Mouse (Mus musculus) C2C12 (cell line): ENCODE measurements around the gene Acot4. TPM values are rescaled to one million over a fixed set of nuclear protein-coding genes. Genes with fewer than 3 reads are reported as not detected.
"Not testable (repeated sequence)": the region's sequence is repeated elsewhere in the genome, so short reads cannot be mapped to it uniquely, and the experiment has no call there.

Experiments
- H3K27me3 ChIP-seq: one replicate; pipeline ENCODE4 v1.6.1; 2011; ENCODE audit not compliant: control insufficient read depth, insufficient read depth, insufficient read length
- H3K36me3 ChIP-seq: one replicate; pipeline ENCODE4 v1.6.1; 2011; ENCODE audit not compliant: control insufficient read depth, insufficient read depth
- H3K4me3 ChIP-seq: one replicate; pipeline ENCODE4 v1.5.1; 2011; ENCODE audit warnings: mild to moderate bottlenecking, control low read depth; ENCODE audit not compliant: poor library complexity, insufficient read depth, severe bottlenecking
- H3K79me2 ChIP-seq: one replicate; pipeline ENCODE4 v1.6.1; 2011; ENCODE audit not compliant: control insufficient read depth, insufficient read depth
- H3K79me3 ChIP-seq: one replicate; pipeline ENCODE4 v1.6.1; 2011; ENCODE audit warnings: low read depth, control low read depth
- H3ac ChIP-seq: one replicate; pipeline ENCODE3; 2011; ENCODE audit warnings: low read depth; ENCODE audit not compliant: control insufficient read depth, insufficient read length
- CEBPB ChIP-seq: IDR thresholded peaks from one replicate; pipeline ENCODE4 v1.6.1; 2011; ENCODE audit warnings: low read depth, mild to moderate bottlenecking, control low read depth, moderate library complexity
- CTCF ChIP-seq: IDR thresholded peaks from one replicate; pipeline ENCODE4 v1.5.1; 2011; ENCODE audit not compliant: control insufficient read depth, insufficient read depth, insufficient read length
- FOSL1 ChIP-seq: IDR thresholded peaks from one replicate; pipeline ENCODE4 v1.8.0; 2011; ENCODE audit warnings: mild to moderate bottlenecking, low read length; ENCODE audit not compliant: poor library complexity, insufficient read depth, severe bottlenecking
- MAX ChIP-seq: IDR thresholded peaks from one replicate; pipeline ENCODE4 v1.6.1; 2011; ENCODE audit warnings: mild to moderate bottlenecking, control low read depth
- MYOD1 ChIP-seq: IDR thresholded peaks from one replicate; pipeline ENCODE4 v1.6.1; 2011; ENCODE audit warnings: low read depth; ENCODE audit not compliant: control insufficient read depth, insufficient read length
- MYOG ChIP-seq: IDR thresholded peaks from one replicate; pipeline ENCODE4 v1.6.1; 2011; ENCODE audit not compliant: control insufficient read depth, insufficient read length; ENCODE audit errors: extremely low read depth
- USF1 ChIP-seq: IDR thresholded peaks from one replicate; pipeline ENCODE4 v1.6.1; 2011; ENCODE audit warnings: low read depth, mild to moderate bottlenecking, control low read depth, moderate library complexity
- polyA plus RNA-seq: library from polyadenylated mRNA; unstranded; fragments of >200 nt; fragmentation: generic; extraction: Trizol; gene quantifications from one replicate; pipeline ENCODE4 v1.2.1, GENCODE M21; 2012; ENCODE audit warnings: missing spikeins

Gene Acot4
- polyA plus RNA-seq, 1 experiment: under 0.01 TPM

DNA sequence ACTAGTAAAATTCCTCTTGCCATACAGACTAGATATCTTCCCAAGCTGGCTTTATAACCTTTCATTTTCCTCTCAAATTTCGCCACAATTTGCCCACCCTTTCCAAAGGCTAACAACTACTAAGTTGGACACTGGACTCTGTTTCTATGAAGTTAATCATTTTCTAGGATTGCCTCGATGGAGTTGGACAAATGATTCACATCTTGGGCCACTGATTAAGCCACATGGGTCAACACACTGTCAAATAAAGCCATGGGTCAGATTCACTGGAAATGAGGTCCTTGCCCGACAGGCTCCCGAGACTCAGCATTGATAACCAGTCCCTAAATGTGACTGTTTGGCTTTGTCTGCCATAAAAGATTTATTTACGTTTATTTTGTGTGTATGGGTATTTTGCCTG, 4.1 kb downstream of the Acot4 start:
- no peaks in the 10 kb centered on the region for H3K36me3 ChIP-seq
- H3K4me3 ChIP-seq: no peak overlapping the region
- no peaks in the 10 kb centered on the region for H3K79me3 ChIP-seq
- H3ac ChIP-seq: no peak overlapping the region
- TF ChIP-seq MAX (no peak), MYOD1 (no peak)
- H3K27me3 ChIP-seq: no peaks in the 10 kb centered on the region
- H3K79me2 ChIP-seq: no peaks in the 10 kb centered on the region

DNA sequence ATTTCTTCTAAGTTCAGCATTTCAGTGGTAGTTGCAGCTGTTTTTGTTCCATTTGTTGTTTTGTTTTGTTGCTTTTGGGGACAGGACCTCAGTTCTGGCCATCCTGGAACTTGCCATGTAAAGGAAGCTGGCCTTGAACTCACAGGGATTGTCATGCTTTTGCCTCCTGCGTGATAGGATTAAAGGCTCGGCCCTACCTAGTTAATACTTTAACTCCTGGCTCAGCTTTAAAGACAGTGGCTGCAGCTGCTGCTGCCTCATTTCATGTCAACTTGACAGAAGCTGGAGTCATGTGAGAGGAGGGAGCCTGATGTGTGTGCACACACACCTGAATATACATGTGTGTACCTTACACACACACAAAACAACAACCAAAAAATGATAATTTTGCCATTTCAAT, 5.9 kb downstream of the Acot4 start:
- Histone ChIP-seq H3ac (no peak overlapping the region), H3K27me3 (no peaks in the 10 kb centered on the region), H3K79me3 (no peaks in the 10 kb centered on the region), H3K4me3 (no peak overlapping the region), H3K79me2 (no peaks in the 10 kb centered on the region), H3K36me3 (no peaks in the 10 kb centered on the region)
- no peak for TF ChIP-seq FOSL1
- no peak for TF ChIP-seq MYOD1
- TF ChIP-seq CEBPB: no peak
- no peak for TF ChIP-seq MYOG
- no peak for TF ChIP-seq MAX
- no peak for TF ChIP-seq USF1
- TF ChIP-seq CTCF: no peak

DNA sequence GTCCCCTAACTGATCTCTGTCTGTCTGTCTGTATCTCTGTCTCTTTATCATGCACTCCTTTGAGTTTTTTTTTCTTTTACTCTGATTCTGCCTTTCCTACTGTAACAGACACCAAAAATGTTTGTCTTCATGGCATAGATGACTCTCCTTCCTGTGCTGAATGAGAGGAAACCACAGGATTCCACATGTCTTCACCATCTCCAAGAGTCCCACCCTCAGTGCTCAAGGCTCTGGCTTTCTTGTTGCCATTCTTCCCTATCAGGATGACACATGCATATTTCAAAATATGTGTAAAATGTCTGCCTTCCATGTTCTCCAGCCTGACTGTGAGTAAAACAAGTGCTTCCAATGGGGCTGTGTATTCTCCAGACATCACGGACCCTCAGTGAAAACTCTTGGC, 8.7 kb downstream of the Acot4 start:
- no peak overlapping the region for H3K4me3 ChIP-seq
- no peaks in the 10 kb centered on the region for H3K79me3 ChIP-seq

DNA sequence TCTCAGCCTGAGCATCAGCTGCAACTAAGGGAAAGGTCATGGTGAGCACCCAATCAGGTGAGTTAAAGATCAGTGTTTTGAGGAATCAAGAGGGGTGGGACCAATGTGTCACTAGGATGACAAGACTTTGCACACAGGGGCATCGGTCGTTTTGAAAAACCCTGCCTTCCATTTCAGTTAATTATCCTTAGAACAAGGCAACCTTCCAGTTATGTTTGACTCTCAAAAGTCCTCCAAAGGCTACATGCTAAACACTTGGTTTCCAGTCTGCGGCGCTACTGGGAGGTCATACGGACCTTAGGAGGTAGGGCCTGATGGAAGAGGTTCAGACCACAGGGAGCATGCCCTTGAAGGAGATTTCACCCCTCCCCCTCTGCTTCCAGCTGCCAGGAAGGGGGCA, 12.6 kb downstream of the Acot4 start:
- not testable (repeated sequence) for H3K4me3 ChIP-seq, H3K79me3 ChIP-seq, H3K79me2 ChIP-seq, H3ac ChIP-seq, H3K27me3 ChIP-seq, H3K36me3 ChIP-seq

More for the DNA sequence above, 8.7 kb downstream of the Acot4 start:
- Histone ChIP-seq H3ac (no peak overlapping the region), H3K27me3 (no peaks in the 10 kb centered on the region), H3K79me2 (no peaks in the 10 kb centered on the region), H3K36me3 (no peaks in the 10 kb centered on the region)
- no peak for TF ChIP-seq MYOG
- no peak for TF ChIP-seq FOSL1
- no peak for TF ChIP-seq MAX
- TF ChIP-seq CTCF: no peak
- no peak for TF ChIP-seq MYOD1
- TF ChIP-seq USF1: no peak
- no peak for TF ChIP-seq CEBPB

DNA sequence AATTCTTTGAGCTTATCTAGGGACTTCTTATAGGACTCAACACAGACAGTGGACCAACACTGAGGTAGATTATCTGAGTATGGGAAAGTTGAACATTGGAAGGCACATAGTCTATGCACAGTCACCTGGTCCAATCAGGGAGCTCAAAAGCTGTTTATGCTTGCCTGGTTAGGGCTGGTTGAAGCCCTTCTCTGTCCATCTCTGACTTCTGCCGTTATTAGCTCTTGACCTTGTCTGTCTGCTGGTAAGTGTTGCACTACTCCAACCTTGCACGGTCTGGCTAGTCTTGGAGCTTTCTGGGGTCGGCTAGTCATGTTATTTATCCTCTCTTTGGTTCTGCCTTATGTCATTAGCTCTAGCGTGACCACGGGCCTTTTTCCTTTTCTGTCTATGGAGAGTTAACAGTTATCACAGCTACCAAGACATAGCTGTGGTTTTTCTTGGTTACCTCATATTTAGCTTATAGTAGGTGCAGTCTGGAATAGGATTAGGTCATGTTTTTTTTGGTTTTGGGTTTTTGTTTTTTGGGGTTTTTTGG, 13.8 kb downstream of the Acot4 start, which contains the start of gene Acot3:
Acot3 (plus strand) TSS at position 208 of the 538 bp plus-strand sequence.
- H3K79me2 ChIP-seq: no peaks in the 10 kb centered on the region
- no peaks in the 10 kb centered on the region for H3K27me3 ChIP-seq
- H3ac ChIP-seq: no peak within 1 kb of the TSS
- no peaks in the 10 kb centered on the region for H3K79me3 ChIP-seq
- H3K4me3 ChIP-seq: no peak within 1 kb of the TSS
- TF ChIP-seq USF1 (no peak), MYOD1 (no peak), MYOG (no peak), MAX (no peak), FOSL1 (no peak), CTCF (no peak), CEBPB (no peak)
- H3K36me3 ChIP-seq: no peaks in the 10 kb centered on the region

DNA sequence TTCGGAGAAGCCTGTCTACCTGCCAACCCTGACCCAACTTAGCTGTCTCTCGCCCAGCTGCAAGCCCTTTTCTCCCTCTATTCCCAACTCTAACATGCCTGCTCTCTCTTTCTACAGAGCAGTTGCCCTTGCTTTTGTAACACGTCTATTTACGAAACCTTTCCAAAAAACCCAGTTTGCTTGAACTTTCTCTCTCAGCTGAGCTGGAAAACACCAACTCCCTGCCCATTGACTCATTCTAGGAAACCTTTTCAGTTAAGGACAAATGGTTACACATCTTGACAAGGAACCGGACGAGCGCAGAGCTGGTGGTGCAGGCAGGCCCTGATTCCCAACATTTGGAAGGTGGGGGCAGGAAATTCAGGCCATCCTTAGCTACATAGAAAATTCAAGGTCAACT, 14.4 kb downstream of the Acot4 start:
- TF ChIP-seq CTCF (no peak), MYOD1 (no peak), MYOG (no peak), USF1 (no peak), FOSL1 (no peak), MAX (no peak), CEBPB (no peak)
- Histone ChIP-seq H3K27me3 (no peaks in the 10 kb centered on the region), H3K79me2 (no peaks in the 10 kb centered on the region), H3ac (no peak overlapping the region), H3K79me3 (no peaks in the 10 kb centered on the region), H3K4me3 (no peak overlapping the region), H3K36me3 (no peaks in the 10 kb centered on the region)
